Mouse (Mus musculus) left cerebral cortex, adult 11 months (tissue): Measurements from ENCODE around the gene Igsf8.

ENCODE experiments used
- DNase-seq: peaks from one replicate; pipeline ENCODE4 v3.0.0; 2022; ENCODE audit warnings: low spot score

Gene Igsf8

DNA sequence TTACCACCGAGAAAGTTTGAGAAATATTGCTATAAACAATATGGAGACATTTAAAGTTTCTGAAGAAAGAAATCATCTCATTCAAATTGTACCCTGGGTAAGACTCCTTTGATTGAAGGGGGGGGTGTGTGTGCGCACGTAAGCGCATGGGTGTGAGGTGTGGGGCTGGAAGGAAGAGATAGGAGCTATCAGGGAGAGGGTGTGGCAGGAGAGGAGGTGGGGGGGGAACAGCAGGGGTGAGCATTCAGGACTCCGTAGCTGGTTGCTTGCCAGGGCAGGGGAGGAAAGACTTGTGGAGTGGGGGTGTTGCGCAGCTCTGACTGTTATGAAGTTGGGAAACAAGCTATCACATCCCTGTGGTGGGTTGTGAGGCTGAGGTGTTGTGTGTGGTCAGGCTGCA lies 43.0 kb downstream of the Igsf8 start:
- DNase-seq: no peak

DNA sequence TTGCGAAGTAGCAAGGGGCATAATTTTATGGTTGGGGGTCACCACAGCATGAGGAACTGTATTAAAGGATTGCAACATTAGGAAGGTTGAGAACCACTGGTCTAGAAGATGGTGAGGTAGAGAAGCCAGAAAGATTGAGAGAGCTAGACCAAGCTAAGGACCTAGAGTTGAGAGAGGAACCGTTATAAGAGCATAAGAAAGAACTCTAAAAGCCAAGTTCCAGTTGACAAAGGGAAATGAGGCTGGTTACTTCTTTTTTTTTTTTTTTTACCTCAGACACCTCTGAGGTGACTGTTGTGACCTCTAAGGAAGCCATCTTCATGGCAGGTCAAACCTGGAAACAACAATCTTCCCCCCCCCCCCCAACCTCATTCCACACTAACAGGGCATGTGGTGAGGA lies 43.7 kb downstream of the Igsf8 start:
- no peak for DNase-seq

DNA sequence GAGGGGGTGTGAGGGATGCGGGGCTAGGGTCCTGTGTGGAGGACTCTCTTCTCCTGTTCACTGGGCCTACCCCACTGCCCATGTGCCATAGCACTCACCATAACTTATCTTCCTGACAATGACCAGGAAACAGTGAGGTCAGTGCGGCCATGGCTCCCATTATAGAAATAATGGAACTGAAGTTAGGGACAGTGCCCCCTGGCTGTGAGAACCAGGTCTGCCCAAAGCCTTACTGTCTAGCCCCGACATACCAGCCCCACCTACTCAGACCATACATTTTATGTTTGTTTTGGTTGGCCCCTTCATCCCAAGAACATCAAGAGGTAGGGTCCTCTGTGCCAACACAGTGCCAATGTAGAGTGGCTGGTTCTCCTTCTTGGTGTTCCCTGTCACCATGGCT lies 44.2 kb downstream of the Igsf8 start:
- DNase-seq: no peak

DNA sequence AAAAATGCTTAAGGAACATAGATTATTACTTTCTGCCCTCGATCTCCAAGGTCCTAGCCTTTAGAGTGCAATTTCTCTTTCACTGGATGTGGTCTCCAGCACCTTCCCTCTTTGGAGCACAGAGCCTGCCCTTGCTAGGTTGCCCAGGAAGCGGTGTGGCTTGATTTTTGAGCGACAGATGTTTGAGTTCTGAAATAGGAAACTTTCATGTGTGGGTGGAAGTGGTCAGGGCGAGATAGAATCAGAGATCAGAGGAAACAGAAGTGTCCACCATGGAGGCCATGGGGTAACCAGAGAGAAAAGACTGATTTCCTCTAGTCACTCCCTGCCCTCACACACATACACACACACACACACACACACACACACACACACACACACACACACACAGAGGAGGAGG lies 44.8 kb downstream of the Igsf8 start:
- DNase-seq: no peak

DNA sequence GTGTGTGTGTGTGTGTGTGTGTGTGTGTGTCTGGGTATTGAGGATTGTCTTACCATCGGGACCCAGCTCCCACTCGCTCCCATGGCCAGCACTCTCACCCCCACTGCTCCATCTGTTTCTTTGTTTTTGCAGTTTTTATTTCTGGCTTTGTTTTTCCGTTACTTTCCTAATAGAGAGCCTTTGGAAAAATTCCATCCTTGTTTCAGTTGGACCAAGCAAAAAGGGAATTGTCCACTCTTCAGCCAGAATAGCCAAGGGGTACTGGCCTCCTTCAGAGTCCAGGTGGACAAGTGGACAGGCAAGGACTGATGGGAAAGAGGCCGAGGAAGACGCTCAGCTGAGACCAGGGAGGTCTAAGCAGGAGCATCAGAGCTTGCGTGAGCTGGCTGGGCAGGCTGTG lies 45.4 kb downstream of the Igsf8 start:
- no peak for DNase-seq

DNA sequence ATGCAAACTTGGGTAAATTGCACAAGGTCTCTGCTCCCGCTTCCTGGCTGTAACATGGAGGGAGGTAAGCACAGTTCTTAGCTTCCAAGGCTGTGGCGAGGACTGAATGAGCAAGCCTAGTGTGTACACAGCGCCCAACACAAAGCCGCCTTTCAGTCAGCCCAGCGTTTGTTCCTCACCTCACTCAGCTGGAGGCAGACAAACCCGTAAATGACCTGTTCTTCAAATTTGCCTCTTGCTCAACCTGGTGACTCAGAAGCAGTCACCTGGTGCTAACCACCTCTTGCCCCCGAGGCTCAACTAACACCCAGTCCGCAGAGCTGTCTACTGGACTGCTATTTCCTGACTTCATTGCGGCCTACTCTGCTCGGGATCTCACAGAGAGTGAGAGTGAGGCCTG lies 46.5 kb downstream of the Igsf8 start:
- no peak for DNase-seq

DNA sequence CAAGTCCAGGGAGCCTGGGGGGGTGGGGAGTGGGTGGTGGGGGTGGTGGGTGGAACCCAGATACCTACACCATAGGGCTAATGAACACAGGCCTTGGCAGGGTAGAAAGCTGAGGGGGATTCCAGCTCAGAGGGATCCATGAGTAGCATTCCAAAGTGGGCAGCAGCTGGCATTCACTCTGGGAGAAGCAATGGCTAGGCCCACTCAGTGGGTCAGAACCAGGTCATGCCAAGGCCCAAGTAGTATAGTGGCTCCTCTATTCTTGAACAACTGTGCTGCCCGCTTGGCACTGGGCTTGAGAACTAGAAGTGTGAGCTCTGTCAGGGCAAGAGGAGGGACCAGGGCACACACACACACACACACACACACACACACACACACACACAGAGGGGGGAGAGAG lies 47.0 kb downstream of the Igsf8 start:
- DNase-seq: no peak

DNA sequence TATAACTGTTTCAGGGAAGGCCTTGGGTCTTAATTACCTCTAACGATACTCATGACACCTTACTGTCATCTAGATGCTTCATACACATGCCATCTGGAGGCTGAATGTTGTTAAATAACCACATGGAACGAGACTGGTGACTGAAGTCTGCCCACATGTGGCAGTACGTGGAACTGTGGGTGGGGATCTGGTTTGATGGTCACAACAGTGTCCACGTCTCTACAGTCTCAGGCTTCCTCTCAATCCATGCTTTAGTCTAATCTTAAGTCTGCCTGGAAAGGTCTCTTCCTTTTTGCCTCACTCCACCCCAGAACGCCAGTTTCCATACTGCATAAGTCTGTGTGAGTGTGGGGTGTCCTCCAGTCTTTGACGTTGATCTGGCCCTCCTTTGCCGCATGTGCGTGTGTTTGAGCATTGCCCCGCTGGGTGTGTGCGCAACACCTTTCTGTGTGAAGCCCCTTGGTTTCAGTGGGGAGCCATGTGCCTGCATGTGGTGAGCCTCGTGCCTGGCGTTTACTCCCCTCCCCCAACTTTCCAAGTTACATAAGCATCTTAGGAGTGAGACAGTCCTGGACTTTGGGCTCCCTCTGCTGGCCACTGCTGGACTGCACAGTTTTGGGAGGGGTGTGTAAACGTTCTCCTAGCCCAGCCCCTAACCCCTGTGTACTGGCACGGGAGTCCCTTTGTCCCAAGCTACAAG lies 48.4 kb downstream of the Igsf8 start:
- peak; percentile 92 for DNase-seq

DNA sequence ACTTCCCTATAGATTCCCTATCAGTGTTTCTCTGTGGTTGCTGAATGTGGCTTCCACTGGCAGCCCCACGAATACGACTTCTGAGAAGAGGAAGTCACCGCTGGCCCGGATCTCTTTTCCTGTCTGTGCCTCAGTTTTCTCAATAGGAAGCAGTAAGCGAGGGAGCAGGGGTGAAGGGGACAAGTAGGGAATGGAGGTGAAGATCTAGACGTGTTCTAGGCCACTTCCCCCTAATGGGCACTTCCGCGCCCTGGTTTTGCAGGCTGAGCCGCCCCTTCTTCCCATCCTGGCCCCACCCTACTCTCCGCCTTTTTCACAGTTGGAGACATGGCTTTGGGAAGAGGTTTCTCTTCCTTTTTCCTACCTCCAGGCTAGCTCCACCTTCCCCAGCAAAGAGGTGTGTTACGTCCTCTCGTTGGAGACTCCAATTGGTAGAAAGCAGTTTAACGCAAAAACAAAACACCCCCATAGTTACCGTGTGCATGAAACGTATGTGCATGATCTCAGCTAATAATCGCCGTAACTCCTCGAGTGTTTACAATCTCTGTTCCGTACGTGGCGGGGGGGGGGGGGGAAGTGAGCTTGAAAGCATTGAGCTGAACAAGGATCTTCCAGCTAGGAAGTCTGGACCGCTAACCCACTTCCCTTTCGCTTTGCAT lies 49.9 kb downstream of the Igsf8 start:
- DNase-seq: no peak

DNA sequence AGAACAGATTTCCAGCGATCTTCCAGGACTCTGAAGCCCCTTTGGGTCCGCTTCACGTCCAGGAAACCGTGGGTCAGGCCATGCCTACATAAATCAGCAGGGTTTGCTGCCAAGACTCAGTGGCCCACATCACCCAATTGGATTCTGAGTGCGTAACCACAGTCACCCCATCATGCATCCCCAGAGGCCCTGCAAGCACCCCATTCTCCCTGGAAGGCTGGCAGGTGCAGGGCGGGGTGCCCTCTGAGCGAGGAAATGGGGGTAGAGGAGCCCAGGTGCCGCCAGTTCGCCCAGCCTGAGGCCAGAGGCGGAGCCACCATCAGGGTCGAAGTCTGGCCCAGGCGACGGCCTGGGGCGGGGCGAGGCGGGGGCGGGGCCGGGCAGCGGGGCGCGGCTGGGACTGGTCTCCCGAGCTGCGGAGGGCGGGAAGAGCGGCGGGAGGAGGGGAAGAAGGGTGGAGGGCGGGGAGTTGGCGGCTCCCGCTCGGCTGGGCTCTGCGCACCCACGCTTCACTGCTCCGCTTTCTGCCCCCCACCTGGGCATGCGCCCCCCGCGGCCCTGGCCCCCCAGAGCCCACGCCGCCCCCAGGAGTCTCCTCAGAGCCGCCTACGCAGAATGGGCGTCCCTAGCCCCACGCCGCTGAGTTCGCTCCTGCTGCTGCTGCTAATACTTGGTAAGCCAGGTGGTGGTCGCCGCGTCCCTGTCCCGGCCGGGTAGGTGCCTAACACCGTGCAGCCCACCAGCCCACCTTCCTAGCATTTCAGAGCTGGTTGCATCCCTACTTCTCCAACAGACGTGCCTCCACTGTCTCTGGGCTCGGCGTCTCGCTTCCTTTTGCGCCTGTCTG lies 50.7 kb downstream of the Igsf8 start:
- DNase-seq: no peak

DNA sequence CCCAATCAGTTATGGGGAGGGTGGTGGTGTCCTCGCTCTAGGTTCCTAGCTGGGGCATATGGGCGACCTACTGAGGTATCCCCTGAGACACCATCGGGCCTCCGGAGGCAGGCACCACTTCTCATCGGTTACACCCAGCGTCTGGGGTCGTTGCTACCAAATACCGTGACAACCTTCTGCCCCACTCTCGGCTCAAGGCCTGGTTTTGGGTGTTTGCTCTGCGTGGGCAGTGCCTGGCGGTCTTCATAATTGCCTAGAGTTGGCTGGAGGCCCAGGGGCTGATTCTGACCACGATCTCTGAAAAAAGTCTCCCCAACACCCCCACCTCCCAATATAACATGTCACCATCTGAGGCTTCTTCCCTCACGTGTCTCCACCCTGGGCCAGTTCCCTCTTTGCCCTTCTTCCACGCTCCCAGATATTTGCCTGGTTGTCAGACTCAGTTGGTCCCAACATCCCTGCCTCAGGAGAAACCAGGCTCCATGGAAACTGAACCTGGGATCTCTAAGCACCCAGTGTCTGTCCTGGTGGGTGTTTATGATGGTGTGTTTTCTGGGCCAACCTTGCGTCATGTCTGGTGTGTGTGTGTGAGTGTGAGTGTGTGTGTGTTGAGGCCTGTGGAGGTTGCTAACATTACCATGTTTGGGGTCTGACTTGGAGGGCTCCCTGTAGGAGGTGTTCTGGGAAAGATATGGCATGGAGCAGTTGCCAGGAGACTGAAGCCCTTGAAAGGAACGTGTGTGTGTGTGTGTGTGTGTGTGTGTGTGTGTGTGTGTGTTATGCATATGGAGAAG lies 51.5 kb downstream of the Igsf8 start:
- DNase-seq: no peak

DNA sequence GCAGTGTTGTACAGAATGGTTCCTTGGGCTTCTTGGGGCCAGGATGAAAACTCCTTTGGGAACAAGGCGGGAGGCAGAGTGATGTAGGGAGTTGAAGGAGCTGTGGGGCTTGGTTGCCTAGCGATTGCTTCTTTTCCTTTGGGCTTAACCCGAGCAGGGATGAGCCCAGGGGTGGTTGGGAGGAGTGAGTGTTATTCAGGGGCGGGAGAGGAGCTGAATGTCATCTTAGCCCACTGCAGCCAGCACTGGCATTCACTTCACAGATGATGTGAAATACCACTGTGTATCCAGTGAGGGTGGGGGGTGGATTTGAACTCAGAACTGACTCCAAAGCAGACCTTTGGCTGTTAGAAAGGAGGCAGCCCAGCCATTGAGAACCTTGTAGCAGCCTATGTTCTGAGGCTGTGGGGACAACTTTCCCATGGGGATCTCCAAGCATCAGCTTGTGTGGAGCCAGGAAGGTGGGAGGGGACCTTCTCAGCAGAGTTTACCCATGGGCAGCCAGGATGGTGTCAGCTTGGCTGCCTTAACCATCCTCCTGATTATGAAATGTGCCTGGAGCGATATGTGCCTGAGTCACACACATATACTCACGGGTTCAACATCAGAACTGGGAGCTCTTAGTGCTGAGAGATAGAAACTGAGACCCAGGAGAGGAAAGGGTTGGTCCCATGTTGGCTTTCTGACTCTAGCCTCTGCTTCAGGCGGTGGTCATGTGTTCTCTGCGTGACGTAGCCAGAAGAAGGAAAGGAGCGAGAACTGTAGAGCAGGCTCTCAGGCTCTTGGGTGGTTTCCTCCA lies 52.4 kb downstream of the Igsf8 start:
- no peak for DNase-seq

DNA sequence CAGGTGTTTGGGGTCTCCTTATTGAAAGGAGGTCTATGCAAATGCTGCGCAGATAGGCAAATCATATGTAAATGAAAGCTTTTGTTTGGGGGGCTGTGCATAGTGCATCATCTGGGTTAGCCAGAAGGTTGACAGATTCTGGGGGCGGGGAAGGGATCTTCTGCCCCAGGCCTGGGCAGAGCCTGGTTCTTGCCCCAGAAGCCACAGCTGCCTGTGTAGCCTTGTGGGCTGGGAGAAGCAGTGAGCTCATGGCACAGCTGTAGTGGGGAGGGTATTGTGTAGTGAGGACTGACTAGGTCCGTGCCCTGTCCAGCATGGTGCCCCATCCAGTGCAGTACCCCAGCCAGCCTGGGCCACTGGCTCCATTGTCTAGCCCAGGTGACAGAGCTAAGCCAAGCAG lies 53.5 kb downstream of the Igsf8 start:
- DNase-seq: no peak

DNA sequence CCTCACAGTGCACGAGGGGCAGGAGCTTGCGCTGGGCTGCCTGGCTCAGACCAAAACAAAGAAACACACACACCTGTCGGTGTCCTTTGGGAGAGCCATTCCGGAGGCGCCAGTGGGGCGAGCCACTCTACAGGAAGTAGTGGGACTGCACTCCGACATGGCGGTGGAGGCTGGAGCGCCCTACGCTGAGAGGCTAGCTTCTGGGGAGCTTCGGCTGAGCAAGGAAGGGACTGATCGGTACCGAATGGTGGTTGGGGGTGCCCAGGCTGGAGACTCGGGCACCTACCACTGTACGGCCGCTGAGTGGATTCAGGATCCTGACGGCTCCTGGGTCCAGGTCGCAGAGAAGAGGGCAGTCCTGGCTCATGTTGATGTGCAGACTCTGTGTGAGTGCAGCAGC lies 56.0 kb downstream of the Igsf8 start:
- DNase-seq: no peak

DNA sequence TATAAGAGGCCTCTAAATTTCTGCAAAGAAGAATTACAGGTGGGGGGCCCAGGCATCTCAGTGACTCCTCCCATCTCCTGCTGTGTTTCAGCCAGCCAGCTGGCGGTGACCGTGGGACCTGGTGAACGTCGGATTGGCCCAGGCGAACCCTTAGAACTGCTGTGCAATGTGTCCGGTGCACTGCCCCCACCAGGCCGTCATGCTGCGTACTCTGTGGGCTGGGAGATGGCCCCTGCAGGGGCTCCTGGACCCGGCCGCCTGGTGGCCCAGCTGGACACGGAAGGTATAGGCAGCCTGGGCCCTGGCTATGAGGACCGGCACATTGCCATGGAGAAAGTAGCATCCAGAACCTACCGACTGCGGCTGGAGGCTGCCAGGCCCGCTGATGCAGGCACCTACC lies 56.5 kb downstream of the Igsf8 start:
- DNase-seq: no peak

DNA sequence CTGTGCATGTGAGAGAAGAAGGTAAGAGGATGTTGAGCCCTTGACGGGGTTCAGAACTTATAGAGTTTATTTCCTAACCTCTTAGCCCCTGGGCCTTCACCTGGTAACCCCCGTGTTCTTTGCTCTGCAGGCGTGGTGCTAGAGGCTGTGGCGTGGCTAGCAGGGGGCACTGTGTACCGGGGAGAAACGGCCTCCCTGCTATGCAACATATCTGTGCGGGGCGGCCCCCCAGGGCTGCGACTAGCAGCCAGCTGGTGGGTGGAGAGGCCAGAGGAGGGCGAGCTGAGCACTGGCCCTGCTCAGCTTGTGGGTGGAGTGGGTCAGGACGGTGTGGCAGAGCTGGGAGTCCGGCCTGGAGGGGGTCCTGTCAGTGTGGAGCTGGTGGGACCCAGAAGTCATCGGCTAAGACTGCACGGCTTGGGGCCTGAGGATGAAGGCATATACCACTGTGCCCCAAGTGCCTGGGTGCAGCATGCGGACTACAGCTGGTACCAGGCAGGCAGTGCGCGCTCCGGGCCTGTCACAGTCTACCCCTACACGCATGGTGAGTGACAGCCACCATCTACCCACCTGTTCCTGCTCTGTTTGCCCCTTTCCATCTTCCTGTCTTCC lies 57.1 kb downstream of the Igsf8 start:
- DNase-seq: no peak

DNA sequence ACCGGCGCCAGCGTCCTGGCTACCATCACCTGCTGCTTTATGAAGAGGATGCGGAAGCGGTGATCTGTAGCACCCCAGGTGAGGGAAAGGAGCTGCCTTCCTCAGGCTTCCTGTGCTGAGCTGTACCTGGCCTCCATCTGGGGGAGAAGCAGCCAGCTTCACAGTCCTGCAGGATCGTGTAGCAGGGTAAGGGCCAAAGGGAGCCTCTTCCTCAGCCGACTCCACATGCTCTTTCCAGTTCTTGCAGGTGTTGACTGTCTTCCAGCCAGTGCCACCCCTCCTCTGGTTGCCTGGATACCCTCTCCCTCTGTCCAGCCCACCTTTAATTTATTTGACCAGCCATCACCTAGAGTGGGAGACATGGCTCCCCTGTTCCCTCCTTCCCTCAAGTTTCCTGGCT lies 57.9 kb downstream of the Igsf8 start:
- no peak for DNase-seq

DNA sequence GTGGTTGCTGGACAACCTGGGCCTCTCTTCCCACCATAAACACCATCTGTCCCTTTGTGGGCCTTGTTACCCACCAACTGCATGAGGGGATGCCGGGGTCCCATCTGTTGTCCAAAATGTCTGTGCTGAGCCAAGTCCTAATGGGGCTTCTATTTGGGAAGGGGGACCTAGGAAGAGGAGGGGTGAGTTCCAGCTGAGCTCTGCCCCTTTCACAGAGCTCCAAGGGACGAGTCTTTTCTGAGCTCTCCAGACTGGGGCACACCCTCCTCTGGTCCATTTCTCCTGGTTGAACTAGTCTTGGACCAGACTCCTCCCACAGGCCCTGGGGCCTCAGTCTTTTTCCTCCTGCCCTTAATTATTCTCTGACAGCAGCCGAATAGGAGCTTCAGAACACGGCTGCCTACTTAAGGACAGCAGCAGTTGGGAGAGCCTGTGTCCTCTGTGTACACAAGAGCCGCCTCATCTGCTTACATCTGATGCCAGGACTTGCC lies 58.5 kb downstream of the Igsf8 start:
- DNase-seq: no peak

DNA sequence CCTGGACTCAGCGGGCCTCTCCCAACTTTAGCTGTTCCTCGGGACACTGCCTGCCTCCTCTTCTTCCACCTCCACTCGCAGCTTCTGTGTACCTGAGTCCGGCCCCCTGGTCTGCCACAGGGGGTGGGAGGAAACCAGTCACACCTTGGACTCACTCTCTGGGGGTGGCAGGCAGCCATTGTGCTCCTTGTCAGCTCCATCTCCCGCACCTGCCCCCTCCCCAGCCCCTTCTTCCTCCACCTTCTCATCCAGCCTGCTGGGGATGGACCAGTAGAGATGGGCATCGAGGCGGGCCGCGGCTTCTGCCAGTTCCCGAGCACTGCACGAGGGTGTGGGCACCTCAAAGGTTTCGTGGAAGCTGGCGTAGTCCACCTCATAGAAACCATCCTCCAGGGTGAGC lies 61.3 kb downstream of the Igsf8 start:
- DNase-seq: no peak

DNA sequence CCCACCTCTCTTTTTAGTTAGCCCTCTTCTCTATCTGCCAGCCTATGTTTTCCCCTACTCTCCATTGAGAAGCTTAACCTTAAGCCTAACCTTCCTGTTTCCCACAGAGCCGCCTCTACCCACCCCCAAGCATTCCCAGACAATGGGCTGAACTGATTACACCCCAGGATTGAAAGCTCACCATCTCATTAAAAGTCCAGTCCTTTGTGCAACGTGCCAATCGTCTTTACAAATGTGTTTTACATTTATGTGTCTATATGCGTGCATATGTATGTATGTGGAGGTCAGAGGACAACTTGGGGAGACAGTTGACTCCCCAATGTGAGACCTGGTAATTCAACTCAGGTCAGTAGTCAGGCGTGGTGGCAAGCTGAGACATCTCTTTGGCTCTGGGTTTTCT lies 61.9 kb downstream of the Igsf8 start:
- no peak for DNase-seq

DNA sequence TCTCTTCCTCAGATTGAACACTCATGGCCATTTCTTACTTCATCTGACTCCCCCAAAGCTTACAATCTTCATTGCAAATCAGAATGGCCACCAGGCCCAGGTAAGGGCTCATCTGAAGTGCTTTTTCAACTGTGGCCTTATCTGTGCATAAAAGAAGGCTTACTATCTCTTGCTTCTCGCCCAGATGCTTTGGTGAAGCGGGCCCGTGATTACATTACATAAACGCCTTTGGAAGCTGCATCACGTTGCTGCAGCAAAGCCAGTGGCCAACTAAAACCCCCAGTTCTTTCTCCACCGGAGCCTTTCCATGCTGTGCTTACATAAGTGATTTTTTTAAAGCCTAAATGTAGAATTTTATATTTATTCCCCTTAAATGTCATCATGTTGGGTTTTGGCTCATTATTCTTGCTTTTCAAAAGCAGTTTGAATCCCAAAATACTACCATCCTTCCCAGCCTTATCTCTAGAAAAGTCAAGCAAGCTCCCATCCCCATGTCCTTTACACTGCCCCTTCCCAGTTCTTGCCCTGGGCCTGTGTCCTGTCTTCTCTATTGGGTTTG lies 62.4 kb downstream of the Igsf8 start:
- no peak for DNase-seq
